Mouse (Mus musculus) kidney, adult 2 months (tissue): Measurements from ENCODE around the gene Midn. TPM values are rescaled to one million over a fixed set of nuclear protein-coding genes. Genes with fewer than 3 reads are reported as not detected.

Experiments used
- DNase-seq: peaks from one replicate; pipeline ENCODE4 v3.0.0; 2021
- H3K27ac ChIP-seq: fragments of 200-500 bp; 2 replicates; pipeline ENCODE4 v1.5.1; 2012; ENCODE audit warnings: low read depth, low read length, control low read depth, inconsistent platforms; ENCODE audit not compliant: insufficient read depth
- H3K27me3 ChIP-seq: fragments of 200-500 bp; replicated peaks from 2 replicates; pipeline ENCODE4 v1.6.1; 2012; ENCODE audit warnings: mild to moderate bottlenecking, moderate library complexity, low read length, inconsistent platforms; ENCODE audit not compliant: control insufficient read depth, insufficient read depth
- H3K36me3 ChIP-seq: fragments of 200-500 bp; 2 replicates; pipeline ENCODE4 v1.6.1; 2012; ENCODE audit warnings: mild to moderate bottlenecking, moderate library complexity, low read length, inconsistent platforms; ENCODE audit not compliant: control insufficient read depth, insufficient read depth
- H3K4me1 ChIP-seq: fragments of 200-500 bp; 2 replicates; pipeline ENCODE4 v1.6.1; 2011; ENCODE audit warnings: low read length; ENCODE audit not compliant: control insufficient read depth, insufficient read depth
- H3K4me3 ChIP-seq: fragments of 200-500 bp; 2 replicates; pipeline ENCODE4 v1.5.1; 2011; ENCODE audit warnings: mild to moderate bottlenecking, low read depth, low read length, control low read depth; ENCODE audit not compliant: insufficient read depth
- CTCF ChIP-seq: fragments of 200-500 bp; conservative IDR thresholded peaks from 2 replicates; pipeline ENCODE4 v1.5.1; 2011; ENCODE audit warnings: low read depth, mild to moderate bottlenecking, control low read depth, low read length, moderate library complexity, mixed read lengths; ENCODE audit not compliant: insufficient read depth, insufficient read length
- POLR2A ChIP-seq: fragments of 200-500 bp; IDR thresholded peaks from one replicate; pipeline ENCODE4 v1.6.1; 2011; ENCODE audit warnings: low read depth, low read length, control low read depth
- WGBS: fragments of 180-500 bp; shearing (Covaris S2); methylation state at CpG from one replicate; pipeline ENCODE4 v1.1.7; 2018; 5-methylcytosine and 5-hydroxymethylcytosine counted together
- polyA plus RNA-seq: library from polyadenylated mRNA; depleted of rRNA; stranded (reverse); fragments of >200 nt; gene quantifications from 2 replicates; pipeline ENCODE4 v1.2.3, GENCODE M21; 2012

Midn gene
- polyA plus RNA-seq, 1 experiment, result 67.0 TPM

- H3K4me1 ChIP-seq, result no peaks in the 10 kb centered on the region
- H3K27me3 ChIP-seq, result peaks cover 5% of the 10 kb centered on the region; the same call in 1 of the 2 replicates
- H3K4me3 ChIP-seq, result no peak overlapping the region
- no peaks in the 10 kb centered on the region for H3K36me3 ChIP-seq
- no peak for DNase-seq
- TF ChIP-seq POLR2A, result no peak
- no peak for TF ChIP-seq CTCF
- no peak overlapping the region for H3K27ac ChIP-seq
- 92% methylated on average over 6 of the region's 6 CpGs for WGBS
Measured at GRCm38 (mm10) chr10:80193976-80194375, 45.9 kb downstream of the Midn start.

GRCm38 (mm10) chr10:80194441-80194840, 46.4 kb downstream of the Midn start:
- TF ChIP-seq CTCF (no peak), POLR2A (no peak)
- Histone ChIP-seq H3K36me3 (no peaks in the 10 kb centered on the region), H3K27ac (no peak overlapping the region), H3K27me3 (peaks cover 5% of the 10 kb centered on the region; the same call in 1 of the 2 replicates), H3K4me3 (no peak overlapping the region), H3K4me1 (no peaks in the 10 kb centered on the region)
- WGBS, result 82% methylated on average over 8 of the region's 8 CpGs
- DNase-seq, result no peak

- Histone ChIP-seq H3K36me3 (no peaks in the 10 kb centered on the region), H3K4me1 (no peaks in the 10 kb centered on the region), H3K27ac (no peak overlapping the region), H3K4me3 (no peak overlapping the region), H3K27me3 (no peaks in the 10 kb centered on the region)
- DNase-seq, result no peak
- WGBS, result 100% methylated on average over 1 of the region's 1 CpGs
- TF ChIP-seq CTCF (no peak), POLR2A (no peak)
Measured at GRCm38 (mm10) chr10:80196167-80196566, 48.1 kb downstream of the Midn start.

GRCm38 (mm10) chr10:80196778-80197581, 48.9 kb downstream of the Midn start:
- H3K4me3 ChIP-seq, result no peak overlapping the region
- DNase-seq, result no peak
- no peaks in the 10 kb centered on the region for H3K36me3 ChIP-seq
- H3K27me3 ChIP-seq, result no peaks in the 10 kb centered on the region
- no peak for TF ChIP-seq CTCF
- no peak for TF ChIP-seq POLR2A
- H3K27ac ChIP-seq, result no peak overlapping the region
- H3K4me1 ChIP-seq, result no peaks in the 10 kb centered on the region
- 59% methylated on average over 33 of the region's 33 CpGs for WGBS

- H3K36me3 ChIP-seq, result no peaks in the 10 kb centered on the region
- H3K4me3 ChIP-seq, result no peak overlapping the region
- TF ChIP-seq POLR2A (no peak), CTCF (peak; percentile 91)
- peak; percentile 94 for DNase-seq
- H3K27ac ChIP-seq, result no peak overlapping the region
- no peaks in the 10 kb centered on the region for H3K4me1 ChIP-seq
- 52% methylated on average over 3 of the region's 3 CpGs for WGBS
- H3K27me3 ChIP-seq, result no peaks in the 10 kb centered on the region
Measured at GRCm38 (mm10) chr10:80199440-80200008, 51.5 kb downstream of the Midn start.

- Histone ChIP-seq H3K27ac (no peak overlapping the region), H3K4me1 (no peaks in the 10 kb centered on the region), H3K27me3 (no peaks in the 10 kb centered on the region), H3K4me3 (no peak overlapping the region), H3K36me3 (no peaks in the 10 kb centered on the region)
- TF ChIP-seq CTCF (no peak), POLR2A (no peak)
- DNase-seq, result no peak
- WGBS, result 87% methylated on average over 6 of the region's 6 CpGs
Measured at GRCm38 (mm10) chr10:80200485-80200884, 52.4 kb downstream of the Midn start.

- DNase-seq, result no peak
- H3K36me3 ChIP-seq, result no peaks in the 10 kb centered on the region
- no peak overlapping the region for H3K27ac ChIP-seq
- 47% methylated on average over 7 of the region's 7 CpGs for WGBS
- H3K4me3 ChIP-seq, result no peak overlapping the region
- no peaks in the 10 kb centered on the region for H3K27me3 ChIP-seq
- H3K4me1 ChIP-seq, result no peaks in the 10 kb centered on the region
- TF ChIP-seq CTCF (no peak), POLR2A (no peak)
Measured at GRCm38 (mm10) chr10:80204055-80204454, 56.0 kb downstream of the Midn start.

GRCm38 (mm10) chr10:80207201-80207600, 59.1 kb downstream of the Midn start:
- no peak overlapping the region for H3K4me3 ChIP-seq
- DNase-seq, result no peak
- H3K36me3 ChIP-seq, result no peaks in the 10 kb centered on the region
- TF ChIP-seq POLR2A (no peak), CTCF (no peak)
- H3K27me3 ChIP-seq, result no peaks in the 10 kb centered on the region
- no peak overlapping the region for H3K27ac ChIP-seq
- no peaks in the 10 kb centered on the region for H3K4me1 ChIP-seq
- 91% methylated on average over 1 of the region's 1 CpGs for WGBS
